9 mouse cellular contexts compared by ENCODE assay signal in the genomic region with DNA sequence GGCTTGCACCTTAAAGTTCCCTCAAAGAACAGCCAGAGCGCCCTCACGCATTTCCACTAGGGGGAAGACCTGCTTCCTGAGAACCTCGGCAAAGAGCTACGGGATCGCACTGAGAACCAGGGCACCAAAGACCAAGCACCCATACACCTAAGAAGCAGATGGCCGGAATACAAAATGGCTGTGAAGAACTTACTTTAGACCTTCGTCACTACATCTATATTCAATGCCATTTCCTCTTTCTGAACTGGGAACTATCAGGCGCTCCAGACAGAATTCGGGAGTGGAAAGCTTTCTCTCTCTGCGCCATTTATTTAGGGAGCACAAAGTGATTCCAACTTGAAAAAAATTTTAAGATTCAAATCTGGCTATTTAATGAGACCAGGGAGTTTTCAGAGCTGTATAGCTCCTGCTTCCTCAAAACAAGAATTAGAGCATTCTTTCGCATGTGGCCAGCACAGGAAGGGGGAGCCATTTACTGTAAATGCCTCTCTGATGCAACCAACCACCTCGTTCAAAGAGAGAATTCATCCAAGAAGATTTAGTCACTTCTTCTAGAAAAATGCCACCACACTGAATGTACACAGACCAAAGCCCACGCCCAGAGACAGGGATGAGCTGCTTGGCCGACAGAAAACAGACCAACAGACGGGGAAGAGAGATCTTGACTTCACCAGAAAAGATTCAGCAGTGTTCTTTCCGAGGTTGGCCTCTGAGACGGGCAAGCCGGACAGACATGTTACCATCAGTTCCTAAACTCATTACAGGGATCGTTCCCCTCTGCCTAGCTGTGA.
A peak's percentile ranks its signal among the peaks of the same experiment; 100 is the strongest.
DNase-seq lines count a peak whose midpoint lies in the region; ATAC-seq and TF ChIP-seq lines count a peak whose summit lies in the region.
"Had no signal": no experiment of that assay in that cellular context is flagged by ENCODE, and none has a peak within 500 bp of the region (broad histone marks: within the 10 kb centered on the region; RNA-seq: fewer than 3 reads in every experiment).

No protein-coding gene starts in this region.

- no peak for TF ChIP-seq EP300 in lung, postnatal 0 days (IDR thresholded peaks at IDR 0.05)

- no peaks in the 10 kb centered on the region for H3K9me3 ChIP-seq in kidney, embryonic 15.5 days (replicated peaks)
- H3K9me3 ChIP-seq in G1E (replicated peaks) = no peaks in the 10 kb centered on the region
- no peaks in the 10 kb centered on the region for H3K9me3 ChIP-seq in embryonic facial prominence, embryonic 14.5 days (ENCODE audit: control insufficient read depth, low read length)
- no peaks in the 10 kb centered on the region for H3K9me3 ChIP-seq in lung, postnatal 0 days (ENCODE audit: low read length)
- H3K9me3 ChIP-seq in neural tube, embryonic 15.5 days (replicated peaks) = no peaks in the 10 kb centered on the region
- H3K9me3 ChIP-seq: hindbrain, embryonic 15.5 days had no signal

- no peak for TF ChIP-seq CTCF in G1E (IDR thresholded peaks at IDR 0.05; ENCODE audit: low read depth, low read length)
- peak; percentile 67 for TF ChIP-seq CTCF in lung, postnatal 0 days (IDR thresholded peaks at IDR 0.05)

- no peak overlapping the region for H3K4me3 ChIP-seq in kidney, embryonic 15.5 days (replicated peaks)
- peak overlapping the region; percentile 54 for H3K4me3 ChIP-seq in G1E (ENCODE audit: low read depth, low read length)
- no peak overlapping the region for H3K4me3 ChIP-seq in embryonic facial prominence, embryonic 14.5 days (ENCODE audit: low read depth, low read length)
- peak overlapping the region; percentile 8; the same call in 1 of the 2 replicates for H3K4me3 ChIP-seq in lung, postnatal 0 days (ENCODE audit: low read depth, low read length)
- no peak overlapping the region for H3K4me3 ChIP-seq in neural tube, embryonic 15.5 days (replicated peaks)
- H3K4me3 ChIP-seq: hindbrain, embryonic 15.5 days had no signal

- H3K36me3 ChIP-seq in kidney, embryonic 15.5 days = no peaks in the 10 kb centered on the region
- H3K36me3 ChIP-seq in G1E (replicated peaks) = peaks cover 18% of the 10 kb centered on the region
- H3K36me3 ChIP-seq in embryonic facial prominence, embryonic 14.5 days (ENCODE audit: control insufficient read depth, insufficient read depth, low read length) = no peaks in the 10 kb centered on the region
- H3K36me3 ChIP-seq in lung, postnatal 0 days (ENCODE audit: insufficient read depth, low read length) = no peaks in the 10 kb centered on the region
- no peaks in the 10 kb centered on the region for H3K36me3 ChIP-seq in neural tube, embryonic 15.5 days
- H3K36me3 ChIP-seq: hindbrain, embryonic 15.5 days had no signal

- 66% methylated on average over 19 of the region's 19 CpGs for WGBS in kidney, embryonic 15.5 days
- 68% methylated on average over 19 of the region's 19 CpGs for WGBS in embryonic facial prominence, embryonic 14.5 days
- 54% methylated on average over 19 of the region's 19 CpGs for WGBS in lung, postnatal 0 days
- 75% methylated on average over 19 of the region's 19 CpGs for WGBS in neural tube, embryonic 15.5 days

- ATAC-seq in kidney, embryonic 15.5 days (replicated peaks; ENCODE audit: low FRiP score) = no peak
- ATAC-seq in G1E (ENCODE audit: extremely low read depth, insufficient number of reproducible peaks, low FRiP score, poor library complexity, severe bottlenecking) = 0 out of 2 replicates have a peak, but pooled peaks have one; percentile 4
- no peak for ATAC-seq in embryonic facial prominence, embryonic 14.5 days (ENCODE audit: low read depth)
- peak; percentile 40 for ATAC-seq in lung, postnatal 0 days
- no peak for ATAC-seq in neural tube, embryonic 15.5 days (ENCODE audit: low FRiP score)

- no peaks in the 10 kb centered on the region for H3K27me3 ChIP-seq in kidney, embryonic 15.5 days
- H3K27me3 ChIP-seq in G1E (ENCODE audit: insufficient read depth, low read length) = peaks cover 8% of the 10 kb centered on the region
- H3K27me3 ChIP-seq in embryonic facial prominence, embryonic 14.5 days (replicated peaks; ENCODE audit: control insufficient read depth, insufficient read depth, low read length) = no peaks in the 10 kb centered on the region
- no peaks in the 10 kb centered on the region for H3K27me3 ChIP-seq in lung, postnatal 0 days (replicated peaks; ENCODE audit: insufficient read depth, low read length)
- H3K27me3 ChIP-seq in neural tube, embryonic 15.5 days (replicated peaks) = no peaks in the 10 kb centered on the region
- H3K27me3 ChIP-seq: hindbrain, embryonic 15.5 days had no signal

- DNase-seq in kidney, adult 18-20 months = no peak
- DNase-seq in G1E (ENCODE audit: low spot score) = peak; percentile 41
- peak; percentile 59 for DNase-seq in embryonic facial prominence, embryonic 14.5 days (ENCODE audit: low spot score)
- peak; percentile 64 for DNase-seq in lung, postnatal 0 days (ENCODE audit: low spot score)
- DNase-seq in thymus, adult 18-20 months = peak; percentile 54 to 65
- DNase-seq in ovary, postnatal 14 days (ENCODE audit: low spot score) = no peak

- no peak overlapping the region for H3K9ac ChIP-seq in kidney, embryonic 15.5 days
- no peak overlapping the region for H3K9ac ChIP-seq in embryonic facial prominence, embryonic 14.5 days (ENCODE audit: low read depth, low read length)
- H3K9ac ChIP-seq in lung, postnatal 0 days (replicated peaks; ENCODE audit: low read depth) = no peak overlapping the region
- H3K9ac ChIP-seq in neural tube, embryonic 15.5 days (replicated peaks) = no peak overlapping the region
- H3K9ac ChIP-seq: hindbrain, embryonic 15.5 days had no signal

- 0 out of 2 replicates have a peak overlapping the region, but pooled peaks have one; percentile 22 for H3K4me2 ChIP-seq in kidney, embryonic 15.5 days
- H3K4me2 ChIP-seq in embryonic facial prominence, embryonic 14.5 days (ENCODE audit: low read depth, low read length) = peak overlapping the region; percentile 1; the same call in 1 of the 2 replicates
- H3K4me2 ChIP-seq in lung, postnatal 0 days (replicated peaks; ENCODE audit: low read depth, low read length) = peak overlapping the region; percentile 25
- H3K4me2 ChIP-seq in neural tube, embryonic 15.5 days = no peak overlapping the region
- H3K4me2 ChIP-seq: hindbrain, embryonic 15.5 days had no signal

- H3K4me1 ChIP-seq in kidney, embryonic 15.5 days = peaks cover 10% of the 10 kb centered on the region
- peaks cover 4% of the 10 kb centered on the region; the same call in 1 of the 2 replicates for H3K4me1 ChIP-seq in G1E (ENCODE audit: insufficient read depth, low read depth, low read length)
- peaks cover 9% of the 10 kb centered on the region; the same call in 1 of the 2 replicates for H3K4me1 ChIP-seq in embryonic facial prominence, embryonic 14.5 days (ENCODE audit: control insufficient read depth, insufficient read depth, low read length)
- no peaks in the 10 kb centered on the region for H3K4me1 ChIP-seq in lung, postnatal 0 days (ENCODE audit: insufficient read depth, low read depth, low read length)
- H3K4me1 ChIP-seq in neural tube, embryonic 15.5 days = 0 out of 2 replicates have a peak, but pooled peaks cover 5% of the 10 kb centered on the region

- H3K27ac ChIP-seq in kidney, embryonic 15.5 days = no peak overlapping the region
- H3K27ac ChIP-seq in embryonic facial prominence, embryonic 14.5 days (replicated peaks; ENCODE audit: low read depth, low read length) = peak overlapping the region; percentile 22
- H3K27ac ChIP-seq in lung, postnatal 0 days (ENCODE audit: low read length) = peak overlapping the region; percentile 43
- H3K27ac ChIP-seq in neural tube, embryonic 15.5 days (replicated peaks) = no peak overlapping the region
- H3K27ac ChIP-seq: hindbrain, embryonic 15.5 days had no signal

Comparison
In these comparisons a context has a peak if more than half of its experiments do, and no peak if none do; other contexts are left out.
1. ATAC-seq: peak in G1E (single experiment) and lung, postnatal 0 days (single experiment); none in kidney, embryonic 15.5 days (single experiment), embryonic facial prominence, embryonic 14.5 days (single experiment) and neural tube, embryonic 15.5 days (single experiment).
2. H3K27ac ChIP-seq: peak in embryonic facial prominence, embryonic 14.5 days (single experiment) and lung, postnatal 0 days (single experiment); none in kidney, embryonic 15.5 days (single experiment) and neural tube, embryonic 15.5 days (single experiment).
3. H3K4me3 ChIP-seq: peak in G1E (single experiment) and lung, postnatal 0 days (single experiment); none in kidney, embryonic 15.5 days (single experiment), embryonic facial prominence, embryonic 14.5 days (single experiment) and neural tube, embryonic 15.5 days (single experiment).
4. DNase-seq: peak in G1E (single experiment), embryonic facial prominence, embryonic 14.5 days (single experiment), lung, postnatal 0 days (single experiment) and thymus, adult 18-20 months (2 of 2); none in kidney, adult 18-20 months (single experiment) and ovary, postnatal 14 days (single experiment).